Mouse (Mus musculus) neural tube, embryonic 12.5 days (tissue): ENCODE data around the gene Tdg. TPM values are rescaled to one million over a fixed set of nuclear protein-coding genes. Genes with fewer than 3 reads are reported as not detected.
"Not testable (repeated sequence)": the region's sequence is repeated elsewhere in the genome, so short reads cannot be mapped to it uniquely, and the experiment has no call there.

ENCODE experiments used
- ATAC-seq: fragments of 200-750 bp; cut with Nextera tagmentation; 2 replicates; pipeline ENCODE4 v1.8.0; 2017; ENCODE audit warnings: low read depth, mild to moderate bottlenecking, moderate TSS enrichment, moderate library complexity; ENCODE audit not compliant: low FRiP score
- H3K27ac ChIP-seq: fragments of 300-500 bp; sonication (generic); 2 replicates; pipeline ENCODE4 v1.5.1; 2016
- H3K27me3 ChIP-seq: fragments of 300-500 bp; sonication (generic); replicated peaks from 2 replicates; pipeline ENCODE4 v1.6.1; 2016; ENCODE audit warnings: mild to moderate bottlenecking
- H3K36me3 ChIP-seq: fragments of 300-500 bp; sonication (generic); 2 replicates; pipeline ENCODE4 v1.6.1; 2016; ENCODE audit warnings: mild to moderate bottlenecking
- H3K4me1 ChIP-seq: fragments of 300-500 bp; sonication (generic); 2 replicates; pipeline ENCODE4 v1.6.1; 2016
- H3K4me2 ChIP-seq: fragments of 300-500 bp; sonication (generic); replicated peaks from 2 replicates; pipeline ENCODE4 v1.6.1; 2016; ENCODE audit warnings: mild to moderate bottlenecking
- H3K4me3 ChIP-seq: fragments of 300-500 bp; sonication (generic); 2 replicates; pipeline ENCODE4 v1.5.1; 2016
- H3K9ac ChIP-seq: fragments of 300-500 bp; sonication (generic); 2 replicates; pipeline ENCODE4 v1.6.1; 2016; ENCODE audit warnings: mild to moderate bottlenecking
- H3K9me3 ChIP-seq: fragments of 300-500 bp; sonication (generic); 2 replicates; pipeline ENCODE4 v1.6.1; 2016; ENCODE audit warnings: mild to moderate bottlenecking
- WGBS: fragments of 180-500 bp; shearing (Covaris S2); methylation state at CpG from one replicate; pipeline ENCODE4 v1.1.7; 2016; 5-methylcytosine and 5-hydroxymethylcytosine counted together
- polyA plus RNA-seq: library from polyadenylated mRNA; unstranded; fragments of >200 nt; fragmentation: Nextera tagmentation; extraction: Ambion mirVana; gene quantifications from 2 replicates; pipeline ENCODE4 v1.2.1, GENCODE M21; 2016

The Tdg gene
- 263 and 283 TPM in 2 replicates for polyA plus RNA-seq

DNA sequence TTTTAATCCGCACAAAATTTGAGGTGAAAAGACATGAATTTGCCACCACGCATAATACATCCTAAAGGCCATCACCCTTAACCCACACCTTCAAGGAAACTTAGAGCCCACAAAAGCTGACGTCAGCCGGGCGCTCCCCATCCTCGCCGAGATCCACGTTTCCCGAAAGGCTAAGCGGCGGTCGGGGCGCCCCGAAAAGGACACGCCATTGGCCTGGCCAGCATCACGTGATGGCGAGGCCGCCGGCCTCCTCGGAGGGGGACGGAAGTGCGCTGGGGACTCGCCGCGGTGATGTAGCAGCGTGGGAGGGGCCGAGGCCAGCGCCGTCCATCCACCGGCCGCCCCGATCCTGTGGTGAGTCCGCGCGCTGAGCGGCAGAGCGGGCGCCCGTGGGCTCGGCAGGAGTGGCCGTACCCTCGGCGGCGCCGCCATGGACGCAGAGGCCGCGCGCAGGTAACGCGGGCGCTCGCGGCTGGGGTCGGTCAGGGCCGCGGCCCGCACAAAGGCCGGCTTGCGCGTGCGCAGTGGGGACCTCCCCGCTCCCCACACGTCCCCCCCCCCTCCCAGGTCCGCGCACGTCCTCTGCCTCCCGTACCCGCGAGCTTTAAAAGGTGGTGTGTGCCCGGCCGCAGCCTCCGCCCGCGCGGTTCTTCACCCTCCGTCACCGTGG lies at the start of gene Tdg:
Tdg (plus strand) TSS at position 243 of the 670 bp plus-strand sequence.
- peak within 1 kb of the TSS; percentile 85 for H3K4me2 ChIP-seq
- peak; percentile 97 for ATAC-seq
- H3K36me3 ChIP-seq = peaks cover 19% of the 10 kb centered on the region
- not testable (repeated sequence) for H3K27me3 ChIP-seq, H3K9me3 ChIP-seq
- peaks cover 19% of the 10 kb centered on the region for H3K4me1 ChIP-seq
- H3K27ac ChIP-seq = peak within 1 kb of the TSS; percentile 93
- WGBS = under 1% methylated on average over 78 of the region's 78 CpGs
- H3K9ac ChIP-seq = peak within 1 kb of the TSS; percentile 82
- H3K4me3 ChIP-seq = peak within 1 kb of the TSS; percentile 72

- H3K36me3 ChIP-seq, ATAC-seq, H3K4me1 ChIP-seq, H3K4me3 ChIP-seq, H3K27ac ChIP-seq, H3K4me2 ChIP-seq, H3K27me3 ChIP-seq, H3K9ac ChIP-seq, H3K9me3 ChIP-seq: not testable (repeated sequence)
- 85% methylated on average over 9 of the region's 9 CpGs for WGBS
Measured at GRCm38 (mm10) chr10:82589673-82590072, 40.0 kb upstream of the Tdg start.

- not testable (repeated sequence) for H3K4me1 ChIP-seq, H3K4me2 ChIP-seq, H3K4me3 ChIP-seq, ATAC-seq, H3K9ac ChIP-seq, H3K36me3 ChIP-seq, H3K27me3 ChIP-seq, H3K27ac ChIP-seq, H3K9me3 ChIP-seq
- 67% methylated on average over 4 of the region's 4 CpGs for WGBS
Measured at GRCm38 (mm10) chr10:82594421-82594820, 35.2 kb upstream of the Tdg start.

GRCm38 (mm10) chr10:82622235-82622634 lies 7.4 kb upstream of the Tdg start:
- H3K27ac ChIP-seq = no peak overlapping the region

DNA sequence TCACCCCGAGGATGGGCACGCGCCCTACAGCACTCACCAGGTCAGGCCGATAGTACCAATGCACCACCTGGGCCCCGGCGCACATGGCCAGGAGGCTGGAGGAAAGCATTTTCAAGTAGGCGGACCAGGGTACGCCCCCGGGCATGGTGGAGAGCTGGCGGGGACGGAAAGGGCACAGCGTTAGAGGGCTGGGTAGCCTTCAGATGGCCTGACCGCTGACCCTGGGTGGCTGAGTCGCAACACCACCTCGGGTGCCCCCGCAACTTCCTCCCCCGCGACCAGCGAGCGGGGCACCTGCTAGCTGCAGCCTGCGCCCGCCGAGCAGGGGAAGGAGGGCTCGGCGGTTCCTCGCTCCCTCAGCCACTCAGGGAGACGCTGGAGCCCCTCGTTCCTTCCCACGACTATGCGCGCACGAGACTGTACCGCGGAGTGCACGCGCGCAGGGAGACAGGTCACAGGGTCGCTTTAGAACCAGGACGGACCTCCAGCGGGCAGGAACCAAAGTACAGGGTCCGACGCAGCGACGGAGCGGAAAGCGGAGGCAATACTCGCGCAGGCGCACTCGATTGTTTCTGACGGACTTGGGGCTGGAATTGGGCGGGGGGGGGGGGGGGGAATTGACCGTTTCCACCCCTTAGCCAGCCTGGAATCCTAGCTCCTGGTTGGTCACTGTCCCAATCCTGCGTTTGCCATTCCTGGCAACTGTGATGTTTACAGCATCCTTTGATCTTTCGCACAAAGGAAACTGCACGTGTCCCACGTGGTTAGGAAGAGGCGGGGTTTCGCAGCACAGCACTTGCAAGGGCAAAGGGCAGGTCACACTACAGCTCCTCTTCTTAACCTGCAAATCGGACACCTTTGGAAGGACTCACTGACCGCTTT lies 6.7 kb upstream of the Tdg start, which contains the start of gene 1190007I07Rik:
1190007I07Rik (minus strand) TSS at position 558 of the 882 bp plus-strand sequence.
- under 1% methylated on average over 60 of the region's 61 CpGs for WGBS

More at GRCm38 (mm10) chr10:82622235-82622634, 7.4 kb upstream of the Tdg start:
- Histone ChIP-seq H3K4me3 (peak overlapping the region; percentile 66), H3K4me1 (0 out of 2 replicates have a peak, but pooled peaks cover 5% of the 10 kb centered on the region), H3K36me3 (peaks cover 3% of the 10 kb centered on the region; the same call in 1 of the 2 replicates), H3K27me3 (no peaks in the 10 kb centered on the region), H3K9ac (peak overlapping the region; percentile 73), H3K4me2 (peak overlapping the region; percentile 61), H3K9me3 (no peaks in the 10 kb centered on the region)
- peak; percentile 13 for ATAC-seq
- 24% methylated on average over 9 of the region's 9 CpGs for WGBS

GRCm38 (mm10) chr10:82623553-82623932 lies 6.1 kb upstream of the Tdg start:
- peak overlapping the region; percentile 73 for H3K9ac ChIP-seq
- ATAC-seq = peak; percentile 19; the same call in 1 of the 2 replicates
- WGBS = 1% methylated on average over 2 of the region's 2 CpGs

More for the DNA sequence above, 6.7 kb upstream of the Tdg start, which contains the start of gene 1190007I07Rik:
- H3K4me2 ChIP-seq = peak within 1 kb of the TSS; percentile 61
- H3K9ac ChIP-seq = peak within 1 kb of the TSS; percentile 73
- no peaks in the 10 kb centered on the region for H3K36me3 ChIP-seq
- H3K9me3 ChIP-seq = no peaks in the 10 kb centered on the region
- peak within 1 kb of the TSS; percentile 66 for H3K4me3 ChIP-seq
- H3K27ac ChIP-seq = peak within 1 kb of the TSS; percentile 66; the same call in 1 of the 2 replicates
- ATAC-seq = peak; percentile 91
- H3K27me3 ChIP-seq = no peaks in the 10 kb centered on the region
- 0 out of 2 replicates have a peak, but pooled peaks cover 5% of the 10 kb centered on the region for H3K4me1 ChIP-seq

DNA sequence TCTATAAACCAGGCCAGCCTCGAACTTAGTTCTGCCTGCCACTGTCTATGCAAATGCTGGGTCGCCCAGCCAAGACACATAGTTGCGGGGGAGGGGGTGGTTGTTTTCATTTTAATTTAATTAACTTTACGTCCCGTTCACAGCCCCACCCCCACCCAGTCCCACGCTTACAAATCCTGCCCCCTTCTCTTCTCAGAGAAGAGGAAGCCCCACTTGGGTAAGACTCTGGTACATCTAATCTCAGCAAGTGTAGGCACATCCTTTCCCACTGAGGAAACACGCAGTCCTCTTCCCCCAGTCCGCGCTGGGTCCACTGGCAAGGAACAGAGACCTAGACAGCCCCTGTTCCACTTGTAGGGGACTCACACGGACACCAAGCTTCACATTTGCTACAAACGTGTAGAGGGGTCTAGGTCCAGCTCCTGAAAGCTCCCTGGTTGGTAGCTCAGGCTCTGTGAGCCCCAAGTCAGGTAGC lies 480 bp upstream of the Tdg start:
- Histone ChIP-seq H3K9ac (peak overlapping the region; percentile 82), H3K27me3 (no peaks in the 10 kb centered on the region), H3K36me3 (peaks cover 16% of the 10 kb centered on the region), H3K27ac (peak overlapping the region; percentile 61; the same call in 1 of the 2 replicates), H3K9me3 (no peaks in the 10 kb centered on the region), H3K4me3 (peak overlapping the region; percentile 72), H3K4me2 (peak overlapping the region; percentile 85), H3K4me1 (peaks cover 19% of the 10 kb centered on the region)
- 4% methylated on average over 11 of the region's 11 CpGs for WGBS
- peak; percentile 49 for ATAC-seq

More at GRCm38 (mm10) chr10:82623553-82623932, 6.1 kb upstream of the Tdg start:
- Histone ChIP-seq H3K4me2 (peak overlapping the region; percentile 61), H3K4me3 (peak overlapping the region; percentile 66), H3K27ac (peak overlapping the region; percentile 66; the same call in 1 of the 2 replicates)
- not testable (repeated sequence) for H3K27me3 ChIP-seq, H3K4me1 ChIP-seq, H3K9me3 ChIP-seq, H3K36me3 ChIP-seq

DNA sequence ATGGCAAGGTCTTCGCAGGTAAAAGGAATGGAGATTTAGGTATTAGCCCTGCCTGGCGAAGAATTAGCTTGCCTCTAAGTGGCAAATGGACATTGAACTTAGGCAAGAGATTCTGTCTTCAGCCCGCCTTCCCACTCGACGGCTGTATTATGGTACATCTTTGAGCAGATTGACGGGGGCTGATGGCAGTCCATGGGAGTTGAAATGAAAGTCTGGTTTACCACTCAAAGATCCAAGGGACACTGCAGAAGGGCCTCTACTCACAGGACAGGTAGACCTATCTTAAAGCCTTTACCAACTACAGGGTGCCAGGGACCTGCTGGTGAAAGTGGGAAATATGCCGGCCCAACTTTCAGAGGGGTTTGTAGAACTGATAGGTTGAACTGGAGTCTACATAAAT lies 869 bp downstream of the Tdg start:
- peak overlapping the region; percentile 72 for H3K4me3 ChIP-seq
- H3K9me3 ChIP-seq = no peaks in the 10 kb centered on the region
- H3K4me2 ChIP-seq = peak overlapping the region; percentile 85
- 26% methylated on average over 7 of the region's 7 CpGs for WGBS
- H3K27me3 ChIP-seq = no peaks in the 10 kb centered on the region
- peak overlapping the region; percentile 82 for H3K9ac ChIP-seq
- no peak overlapping the region for H3K27ac ChIP-seq
- ATAC-seq = no peak
- peaks cover 19% of the 10 kb centered on the region for H3K4me1 ChIP-seq
- H3K36me3 ChIP-seq = peaks cover 23% of the 10 kb centered on the region

GRCm38 (mm10) chr10:82631133-82631532 lies 1.5 kb downstream of the Tdg start:
- Histone ChIP-seq H3K27me3 (no peaks in the 10 kb centered on the region), H3K4me1 (peaks cover 19% of the 10 kb centered on the region), H3K27ac (no peak overlapping the region), H3K36me3 (peaks cover 25% of the 10 kb centered on the region), H3K4me2 (peak overlapping the region; percentile 85), H3K9me3 (no peaks in the 10 kb centered on the region), H3K4me3 (no peak overlapping the region), H3K9ac (no peak overlapping the region)
- WGBS = 87% methylated on average over 7 of the region's 7 CpGs
- ATAC-seq = no peak

GRCm38 (mm10) chr10:82632496-82633280 lies 3.1 kb downstream of the Tdg start:
- H3K4me2 ChIP-seq = no peak overlapping the region
- H3K4me1 ChIP-seq = peaks cover 19% of the 10 kb centered on the region
- ATAC-seq = no peak
- no peak overlapping the region for H3K27ac ChIP-seq
- no peaks in the 10 kb centered on the region for H3K9me3 ChIP-seq
- 96% methylated on average over 12 of the region's 12 CpGs for WGBS
- peaks cover 37% of the 10 kb centered on the region for H3K36me3 ChIP-seq
- no peak overlapping the region for H3K9ac ChIP-seq
- no peaks in the 10 kb centered on the region for H3K27me3 ChIP-seq
- no peak overlapping the region for H3K4me3 ChIP-seq

GRCm38 (mm10) chr10:82634348-82634747 lies 4.7 kb downstream of the Tdg start:
- H3K36me3 ChIP-seq = peaks cover 51% of the 10 kb centered on the region
- H3K27ac ChIP-seq = no peak overlapping the region
- no peak overlapping the region for H3K9ac ChIP-seq
- H3K9me3 ChIP-seq = no peaks in the 10 kb centered on the region
- H3K4me2 ChIP-seq = no peak overlapping the region
- ATAC-seq = no peak
- H3K4me3 ChIP-seq = no peak overlapping the region
- H3K27me3 ChIP-seq = no peaks in the 10 kb centered on the region
- WGBS = 97% methylated on average over 7 of the region's 7 CpGs
- peaks cover 15% of the 10 kb centered on the region for H3K4me1 ChIP-seq
